Mouse (Mus musculus) forelimb bud, embryonic 11.5 days (tissue): Measurements from ENCODE around the gene Zfp426.
A peak's percentile ranks its signal among the peaks of the same experiment; 100 is the strongest.

Experiments
- DNase-seq: peaks from one replicate; pipeline ENCODE4 v3.0.0-alpha.2; 2012; ENCODE audit warnings: low read depth, low spot score

Gene Zfp426

GRCm38 (mm10) chr9:20492527-20493233 lies at the start of gene Zfp426:
Zfp426 (minus strand) TSS chr9:20492746.
- DNase-seq: peak; percentile 93

- no peak for DNase-seq
Observed at GRCm38 (mm10) chr9:20536598-20536997, 44.1 kb upstream of the Zfp426 start.

GRCm38 (mm10) chr9:20534326-20534926 lies 41.9 kb upstream of the Zfp426 start:
- no peak for DNase-seq

- DNase-seq: peak; percentile 89
Observed at GRCm38 (mm10) chr9:20521306-20521957, 28.9 kb upstream of the Zfp426 start, which contains the start of gene Zfp266. Zfp266 (minus strand) TSS chr9:20521417.

GRCm38 (mm10) chr9:20520531-20521210 lies 28.1 kb upstream of the Zfp426 start:
- DNase-seq: peak; percentile 26

GRCm38 (mm10) chr9:20519949-20520348 lies 27.4 kb upstream of the Zfp426 start:
- no peak for DNase-seq

- DNase-seq: no peak
Observed at GRCm38 (mm10) chr9:20518708-20519107, 26.2 kb upstream of the Zfp426 start.

- no peak for DNase-seq
Observed at GRCm38 (mm10) chr9:20517727-20518126, 25.2 kb upstream of the Zfp426 start.

GRCm38 (mm10) chr9:20514016-20514415 lies 21.5 kb upstream of the Zfp426 start:
- no peak for DNase-seq

- DNase-seq: no peak
Observed at GRCm38 (mm10) chr9:20512714-20513113, 20.2 kb upstream of the Zfp426 start.

GRCm38 (mm10) chr9:20511645-20512044 lies 19.1 kb upstream of the Zfp426 start:
- DNase-seq: no peak

GRCm38 (mm10) chr9:20510346-20510745 lies 17.8 kb upstream of the Zfp426 start:
- no peak for DNase-seq

- no peak for DNase-seq
Observed at GRCm38 (mm10) chr9:20509676-20510075, 17.1 kb upstream of the Zfp426 start.

- no peak for DNase-seq
Observed at GRCm38 (mm10) chr9:20504801-20505200, 12.3 kb upstream of the Zfp426 start.

GRCm38 (mm10) chr9:20493281-20493680 lies 735 bp upstream of the Zfp426 start:
- peak; percentile 9 for DNase-seq

GRCm38 (mm10) chr9:20491858-20492526 lies 554 bp downstream of the Zfp426 start:
- DNase-seq: no peak

- DNase-seq: no peak
Observed at GRCm38 (mm10) chr9:20489536-20489935, 3.0 kb downstream of the Zfp426 start.

GRCm38 (mm10) chr9:20479396-20479795 lies 13.2 kb downstream of the Zfp426 start:
- DNase-seq: no peak

- no peak for DNase-seq
Observed at GRCm38 (mm10) chr9:20476632-20477031, 15.9 kb downstream of the Zfp426 start.

- peak; percentile 77 for DNase-seq
Observed at GRCm38 (mm10) chr9:20466761-20467442, 25.6 kb downstream of the Zfp426 start.
